Mouse (Mus musculus) gastrocnemius, postnatal 10 days (tissue): ENCODE measurements around the gene Rap1b. TPM values are rescaled to one million over a fixed set of nuclear protein-coding genes. Genes with fewer than 3 reads are reported as not detected.

Source experiments
- DNase-seq: peaks from one replicate; pipeline ENCODE4 v3.0.0; 2021; ENCODE audit warnings: mixed read lengths
- total RNA-seq, 2 experiments: library from RNA; stranded (reverse); gene quantifications; 2 replicates each; pipeline ENCODE4 v1.2.3; 2021

Gene Rap1b
- total RNA-seq, 2 experiments from 2014 or later = 42.3 to 50.4 TPM

GRCm38 (mm10) chr10:117858241-117858640, 12.4 kb upstream of the Rap1b start:
- DNase-seq = no peak

GRCm38 (mm10) chr10:117856001-117856720, 10.3 kb upstream of the Rap1b start:
- no peak for DNase-seq

- no peak for DNase-seq
Observed at GRCm38 (mm10) chr10:117852648-117853192, 6.9 kb upstream of the Rap1b start.

- no peak for DNase-seq
Observed at GRCm38 (mm10) chr10:117848981-117849380, 3.1 kb upstream of the Rap1b start.

GRCm38 (mm10) chr10:117846796-117847195, 961 bp upstream of the Rap1b start:
- no peak for DNase-seq

GRCm38 (mm10) chr10:117846260-117846632, 411 bp upstream of the Rap1b start:
- DNase-seq = no peak

- DNase-seq = peak; percentile 66
Observed at GRCm38 (mm10) chr10:117844782-117845596, 846 bp downstream of the Rap1b start.

- no peak for DNase-seq
Observed at GRCm38 (mm10) chr10:117844279-117844678, 1.6 kb downstream of the Rap1b start.

- no peak for DNase-seq
Observed at GRCm38 (mm10) chr10:117843690-117844089, 2.1 kb downstream of the Rap1b start.

- DNase-seq = no peak
Observed at GRCm38 (mm10) chr10:117841765-117842164, 4.1 kb downstream of the Rap1b start.

- no peak for DNase-seq
Observed at GRCm38 (mm10) chr10:117840431-117840995, 5.3 kb downstream of the Rap1b start.

- DNase-seq = no peak
Observed at GRCm38 (mm10) chr10:117839737-117840136, 6.1 kb downstream of the Rap1b start.

- no peak for DNase-seq
Observed at GRCm38 (mm10) chr10:117838924-117839323, 6.9 kb downstream of the Rap1b start.

- DNase-seq = no peak
Observed at GRCm38 (mm10) chr10:117836354-117836753, 9.5 kb downstream of the Rap1b start.

GRCm38 (mm10) chr10:117835453-117835852, 10.4 kb downstream of the Rap1b start:
- no peak for DNase-seq

GRCm38 (mm10) chr10:117830797-117831196, 15.0 kb downstream of the Rap1b start:
- no peak for DNase-seq

GRCm38 (mm10) chr10:117829472-117830155, 16.2 kb downstream of the Rap1b start:
- no peak for DNase-seq

- no peak for DNase-seq
Observed at GRCm38 (mm10) chr10:117829022-117829421, 16.8 kb downstream of the Rap1b start.

GRCm38 (mm10) chr10:117828536-117828935, 17.3 kb downstream of the Rap1b start:
- no peak for DNase-seq

GRCm38 (mm10) chr10:117824647-117825046, 21.2 kb downstream of the Rap1b start:
- no peak for DNase-seq

- DNase-seq = no peak
Observed at GRCm38 (mm10) chr10:117824139-117824538, 21.7 kb downstream of the Rap1b start.

GRCm38 (mm10) chr10:117823321-117823720, 22.5 kb downstream of the Rap1b start:
- DNase-seq = no peak
